ENCODE assay signal across 22 mouse cellular contexts in genomic region chr5:51447631-51448030, GRCm38 (mm10).
"Had no signal": no experiment of that assay in that cellular context is flagged by ENCODE, and none has a peak within 500 bp of the region (broad histone marks: within the 10 kb centered on the region; RNA-seq: fewer than 3 reads in every experiment).

No protein-coding gene starts in this region.

- ATAC-seq: hindbrain, postnatal 0 days; liver, embryonic 12.5 days had no signal

- H3K9ac ChIP-seq: heart, embryonic 13.5 days; heart, embryonic 15.5 days; hindbrain, embryonic 13.5 days; hindbrain, embryonic 15.5 days; limb, embryonic 13.5 days; limb, embryonic 15.5 days; liver, embryonic 12.5 days; liver, embryonic 14.5 days had no signal

- H3K4me2 ChIP-seq: heart, embryonic 11.5 days; heart, embryonic 13.5 days; heart, embryonic 15.5 days; hindbrain, embryonic 13.5 days; hindbrain, embryonic 15.5 days; limb, embryonic 13.5 days; limb, embryonic 15.5 days; liver, embryonic 12.5 days had no signal

- H3K9me3 ChIP-seq: heart, embryonic 13.5 days; heart, embryonic 15.5 days; hindbrain, embryonic 13.5 days; hindbrain, embryonic 15.5 days; limb, embryonic 13.5 days; limb, embryonic 15.5 days; liver, embryonic 12.5 days had no signal

- H3K4me3 ChIP-seq: heart, adult 2 months; heart, embryonic 13.5 days; heart, embryonic 15.5 days; hindbrain, embryonic 13.5 days; hindbrain, embryonic 15.5 days; limb, embryonic 13.5 days; limb, embryonic 15.5 days; liver, embryonic 12.5 days had no signal

- H3K36me3 ChIP-seq: heart, embryonic 15.5 days; hindbrain, embryonic 13.5 days; hindbrain, embryonic 15.5 days; limb, embryonic 13.5 days; limb, embryonic 15.5 days; liver, embryonic 12.5 days had no signal

- H3K4me1 ChIP-seq: hindbrain, embryonic 13.5 days; hindbrain, embryonic 15.5 days; limb, embryonic 15.5 days; liver, embryonic 12.5 days had no signal

- DNase-seq: gastrocnemius, postnatal 14 days; gastrocnemius, postnatal 36 days; heart, adult 11 months; heart, adult 2 months; heart, postnatal 14 days; heart, postnatal 36 days; kidney, adult 8-10 months; kidney, postnatal 14 days; kidney, postnatal 36 days; layer of hippocampus, adult 9-11 months; layer of hippocampus, postnatal 36 days; left cerebral cortex, postnatal 4 days had no signal

- H3K27me3 ChIP-seq: heart, embryonic 13.5 days; heart, embryonic 15.5 days; hindbrain, embryonic 13.5 days; hindbrain, embryonic 15.5 days; limb, embryonic 13.5 days; limb, embryonic 15.5 days; liver, embryonic 12.5 days had no signal

- H3K27ac ChIP-seq: heart, adult 2 months; heart, embryonic 13.5 days; heart, embryonic 15.5 days; hindbrain, embryonic 13.5 days; hindbrain, embryonic 15.5 days; hindbrain, postnatal 0 days; limb, embryonic 13.5 days; limb, embryonic 15.5 days; liver, embryonic 12.5 days; liver, embryonic 14.5 days had no signal
